Mouse (Mus musculus): ENCODE measurements around the gene Tph1. TPM values are rescaled to one million over a fixed set of nuclear protein-coding genes. Genes with fewer than 3 reads are reported as not detected.

Gene Tph1
- polyA plus RNA-seq, 1 experiment from 2014 or later: 0.27 TPM

DNA sequence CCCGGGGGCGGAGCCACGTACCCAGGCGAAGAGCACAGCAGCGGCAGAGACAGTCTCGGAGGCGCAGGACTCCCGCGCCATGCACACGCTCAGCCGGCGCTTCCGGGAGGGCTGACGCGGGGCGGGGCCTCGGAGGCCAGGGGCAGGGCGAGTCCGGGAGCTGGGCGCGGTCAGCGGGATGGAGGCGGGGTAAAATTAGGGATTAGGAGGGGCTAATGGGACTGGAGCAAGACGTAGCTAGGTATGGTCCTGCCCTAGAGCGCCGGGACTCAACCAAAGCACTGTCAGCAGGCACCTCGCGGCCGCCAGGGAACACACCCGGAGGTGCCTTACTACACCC, 32.7 kb downstream of the Tph1 start, which contains the start of gene Sergef:
Gene Sergef, minus strand, starts transcription at position 116 of the 340 bp plus-strand sequence.
- Histone ChIP-seq H3K9me3 (no peaks in the 10 kb centered on the region), H3K27ac (replicated peaks) (peak within 1 kb of the TSS; percentile 90), H3K4me1 (peaks cover 19% of the 10 kb centered on the region), H3K4me3 (peak within 1 kb of the TSS; percentile 80), H3K36me3 (replicated peaks) (no peaks in the 10 kb centered on the region; the same call in 1 of the 2 replicates), H3K27me3 (replicated peaks; ENCODE audit: low read depth, poor library complexity, severe bottlenecking) (peaks cover 18% of the 10 kb centered on the region)
- peak; percentile 94 for DNase-seq (ENCODE audit: low spot score)
- WGBS: under 1% methylated on average over 30 of the region's 30 CpGs

DNA sequence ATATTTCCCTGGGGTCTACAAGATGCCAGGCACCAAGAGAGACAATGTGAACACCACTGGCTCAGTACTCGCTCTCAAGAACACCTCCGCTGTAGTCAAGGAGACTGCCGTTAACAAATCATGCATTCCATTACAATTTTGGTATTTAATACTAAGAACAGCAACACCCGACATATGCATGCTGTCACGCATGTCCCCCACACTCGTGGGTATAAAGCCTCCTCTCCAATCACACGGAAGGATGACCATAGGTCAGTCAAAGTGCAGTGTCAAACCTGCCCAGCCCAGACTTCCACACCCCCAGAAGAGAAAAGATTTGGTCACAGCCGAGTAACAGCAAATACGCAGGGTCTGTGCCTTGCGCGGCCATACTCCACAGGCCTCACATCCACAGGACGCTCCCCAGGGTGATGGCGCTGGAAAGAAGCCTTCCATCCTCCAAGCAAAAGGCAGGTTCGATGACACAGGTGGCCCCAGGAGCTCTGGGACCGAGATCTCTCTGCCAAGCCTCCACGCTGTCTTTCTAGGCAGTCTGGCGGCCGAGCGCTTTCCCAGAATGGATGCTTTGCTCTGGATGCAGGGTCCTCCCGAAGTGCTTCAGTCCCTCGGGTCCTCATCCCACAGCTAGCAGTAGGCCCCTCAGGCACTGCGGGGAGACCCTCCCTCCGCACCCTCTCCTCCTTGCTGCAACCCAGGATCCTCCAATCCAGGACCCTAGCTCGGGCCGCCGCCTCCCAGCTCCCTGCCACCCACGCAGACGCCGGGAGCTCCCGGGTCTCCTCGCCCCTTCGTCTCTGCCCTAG, 33.2 kb downstream of the Tph1 start:
- H3K4me3 ChIP-seq: peak overlapping the region; percentile 80
- H3K4me1 ChIP-seq: peaks cover 19% of the 10 kb centered on the region
- WGBS: 12% methylated on average over 32 of the region's 32 CpGs
- no peaks in the 10 kb centered on the region; the same call in 1 of the 2 replicates for H3K36me3 ChIP-seq (replicated peaks)
- no peaks in the 10 kb centered on the region for H3K9me3 ChIP-seq
- peak overlapping the region; percentile 90 for H3K27ac ChIP-seq (replicated peaks)
- H3K27me3 ChIP-seq (replicated peaks; ENCODE audit: low read depth, poor library complexity, severe bottlenecking): peaks cover 18% of the 10 kb centered on the region
- no peak for DNase-seq (ENCODE audit: low spot score)

DNA sequence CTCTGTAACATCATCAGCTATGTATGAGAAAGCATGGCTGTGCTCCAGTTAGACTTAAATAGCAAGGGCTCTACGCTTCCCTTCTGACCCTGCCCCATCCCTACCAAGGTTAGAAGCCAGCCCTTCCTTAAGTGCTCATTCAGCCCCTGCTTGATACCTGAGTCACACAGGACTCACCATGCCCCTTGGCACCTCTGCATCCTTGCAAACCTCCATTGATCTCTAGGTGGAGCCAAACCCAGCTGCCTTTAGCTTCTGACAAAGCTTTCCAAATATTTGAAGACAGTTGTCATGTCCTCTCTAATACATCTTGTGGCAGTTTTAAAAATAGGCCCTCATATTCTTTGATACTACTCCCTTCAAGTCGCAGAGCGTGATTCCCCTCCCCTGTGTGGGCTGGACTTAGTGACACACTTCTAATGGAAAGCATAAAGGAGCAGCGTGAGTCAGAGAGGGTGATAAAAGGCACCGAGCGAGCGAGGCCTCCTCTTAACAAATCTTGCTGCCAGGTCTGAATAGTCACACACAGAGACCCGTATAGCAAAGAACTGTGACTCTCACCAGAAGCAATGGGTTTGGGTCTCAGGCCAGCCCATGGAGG, 43.9 kb downstream of the Tph1 start:
- Histone ChIP-seq H3K4me1 (no peaks in the 10 kb centered on the region), H3K27ac (replicated peaks) (no peak overlapping the region), H3K36me3 (replicated peaks) (peaks cover 27% of the 10 kb centered on the region), H3K27me3 (replicated peaks; ENCODE audit: low read depth, poor library complexity, severe bottlenecking) (no peaks in the 10 kb centered on the region), H3K4me3 (no peak overlapping the region), H3K9me3 (no peaks in the 10 kb centered on the region)
- DNase-seq (ENCODE audit: low spot score): no peak
- 81% methylated on average over 8 of the region's 8 CpGs for WGBS

DNA sequence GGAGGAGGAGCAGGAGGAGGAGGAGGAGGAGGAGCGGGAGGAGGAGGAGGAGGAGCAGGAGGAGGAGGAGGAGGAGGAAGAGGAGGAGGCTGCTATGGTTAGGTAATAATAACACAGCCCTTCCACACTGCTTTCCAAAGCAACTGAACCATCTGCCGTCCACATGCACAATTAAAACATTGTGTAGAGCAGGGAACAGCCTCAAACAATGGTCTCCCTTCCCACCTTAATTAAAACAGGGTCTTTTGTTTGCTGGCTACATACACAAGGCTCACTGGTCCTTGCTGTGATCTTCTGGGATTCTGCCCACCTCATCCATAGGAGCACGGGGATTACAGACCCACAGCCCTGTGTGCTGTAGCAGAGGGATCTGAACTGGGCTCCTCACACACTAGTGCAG, 48.4 kb downstream of the Tph1 start:
- no peak for DNase-seq (ENCODE audit: low spot score)
- no peak overlapping the region for H3K27ac ChIP-seq (replicated peaks)
- no peak overlapping the region for H3K4me3 ChIP-seq
- WGBS: 60% methylated on average over 2 of the region's 3 CpGs
- H3K4me1 ChIP-seq: no peaks in the 10 kb centered on the region
- H3K36me3 ChIP-seq (replicated peaks): peaks cover 15% of the 10 kb centered on the region
- no peaks in the 10 kb centered on the region for H3K9me3 ChIP-seq
- H3K27me3 ChIP-seq (replicated peaks; ENCODE audit: low read depth, poor library complexity, severe bottlenecking): no peaks in the 10 kb centered on the region

DNA sequence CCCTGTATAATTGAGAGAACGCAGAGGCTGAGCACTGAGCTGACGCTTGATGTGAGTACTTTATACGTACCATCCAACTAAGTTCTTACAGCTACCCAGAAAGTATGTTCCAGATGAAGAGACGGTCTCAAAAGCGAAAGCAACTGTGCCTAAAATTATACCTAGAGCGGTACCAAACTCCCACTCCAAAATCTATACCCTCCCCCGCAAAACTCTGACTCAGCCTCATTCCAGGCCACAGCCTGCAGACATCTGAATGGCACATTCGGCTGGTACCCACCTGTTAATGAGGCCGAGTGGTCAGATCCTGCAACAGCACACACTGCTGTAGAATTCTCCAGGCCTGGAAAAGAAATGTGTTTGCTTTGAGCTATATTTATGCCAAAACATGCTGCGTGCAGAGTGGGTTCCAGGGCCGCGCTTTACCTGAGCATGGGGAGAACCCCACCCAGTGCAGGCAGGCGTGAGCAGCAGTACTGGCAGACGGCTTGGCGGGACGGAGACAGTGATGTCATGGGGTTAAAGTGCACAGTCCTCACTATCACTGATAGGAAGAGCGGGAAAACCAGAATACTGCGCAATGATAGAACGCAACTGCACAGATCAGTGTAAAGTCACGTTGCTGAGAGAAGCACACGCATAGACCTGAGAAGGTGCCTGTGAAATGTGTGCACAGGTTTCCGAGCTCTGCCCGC, 53.8 kb downstream of the Tph1 start:
- H3K4me1 ChIP-seq: peaks cover 4% of the 10 kb centered on the region
- DNase-seq (ENCODE audit: low spot score): no peak
- 93% methylated on average over 23 of the region's 23 CpGs for WGBS

DNA sequence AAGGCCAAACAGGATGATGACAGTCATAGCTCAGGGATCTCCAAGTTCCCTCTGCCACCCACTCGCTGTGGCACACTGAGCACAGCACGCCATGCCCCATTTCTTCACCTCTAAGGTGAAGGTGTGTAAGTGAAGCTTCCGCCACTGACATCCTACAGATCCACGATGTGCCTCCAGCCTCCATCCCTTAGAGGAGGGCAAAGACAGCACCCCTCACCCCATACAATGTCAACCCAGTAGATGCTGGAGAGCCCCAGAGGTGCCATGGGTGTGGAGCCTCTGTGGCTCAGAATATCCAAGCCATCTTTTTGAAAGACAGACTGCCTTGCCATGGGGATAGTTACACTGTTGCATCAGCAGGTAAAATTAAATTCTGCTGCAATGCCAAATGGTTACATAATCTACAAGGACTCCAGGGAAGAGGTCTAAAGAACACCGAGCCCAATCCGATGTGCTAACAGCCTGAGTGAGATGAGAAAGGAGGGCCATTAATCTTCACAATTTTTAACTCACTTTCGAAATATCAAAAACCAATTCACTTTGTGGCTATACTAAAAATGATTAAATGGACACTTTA, 55.8 kb downstream of the Tph1 start:
- H3K27me3 ChIP-seq (replicated peaks; ENCODE audit: low read depth, poor library complexity, severe bottlenecking): no peaks in the 10 kb centered on the region
- H3K27ac ChIP-seq (replicated peaks): no peak overlapping the region
- H3K9me3 ChIP-seq: no peaks in the 10 kb centered on the region
- H3K36me3 ChIP-seq (replicated peaks): peaks cover 22% of the 10 kb centered on the region
- H3K4me3 ChIP-seq: no peak overlapping the region
- DNase-seq (ENCODE audit: low spot score): no peak
- peaks cover 4% of the 10 kb centered on the region for H3K4me1 ChIP-seq
- WGBS: 94% methylated on average over 7 of the region's 7 CpGs

More for the DNA sequence above, 53.8 kb downstream of the Tph1 start:
- H3K9me3 ChIP-seq: no peaks in the 10 kb centered on the region
- H3K4me3 ChIP-seq: no peak overlapping the region
- H3K27me3 ChIP-seq (replicated peaks; ENCODE audit: low read depth, poor library complexity, severe bottlenecking): no peaks in the 10 kb centered on the region
- H3K36me3 ChIP-seq (replicated peaks): peaks cover 17% of the 10 kb centered on the region
- no peak overlapping the region for H3K27ac ChIP-seq (replicated peaks)

DNA sequence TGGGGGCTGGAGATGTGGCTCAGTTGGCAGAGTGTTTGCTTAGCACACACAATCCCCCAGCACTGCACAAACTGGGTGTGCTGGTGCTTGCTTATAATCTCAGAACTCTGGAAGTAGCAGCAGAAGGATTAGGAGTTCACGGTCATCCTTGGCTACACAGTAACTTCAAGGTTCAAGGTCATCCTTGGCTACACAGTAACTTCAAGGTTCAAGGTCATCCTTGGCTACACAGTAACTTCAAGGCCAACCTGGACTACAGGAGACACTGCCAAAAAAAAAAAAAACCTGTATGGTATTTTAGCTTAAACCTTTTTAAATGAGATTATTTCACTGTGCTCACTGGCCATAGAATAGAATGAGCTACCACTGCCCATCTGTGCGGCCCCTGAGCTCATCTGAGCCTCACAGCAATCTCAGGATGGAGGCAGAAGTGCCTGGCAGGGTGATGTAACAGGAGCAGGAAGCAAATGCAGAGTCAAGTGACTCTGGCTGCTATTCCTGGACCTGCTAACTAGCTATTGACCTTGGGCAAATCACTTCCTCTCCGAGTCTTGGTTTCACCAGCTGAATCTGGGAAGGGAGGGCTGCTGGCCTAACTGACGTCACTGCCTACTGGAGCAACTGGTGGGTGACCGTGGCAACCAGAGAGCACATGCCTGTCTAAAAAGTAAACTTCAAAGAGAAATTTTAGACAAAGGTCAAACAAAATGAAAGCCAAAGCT, 56.9 kb downstream of the Tph1 start:
- no peak overlapping the region for H3K27ac ChIP-seq (replicated peaks)
- peaks cover 18% of the 10 kb centered on the region for H3K36me3 ChIP-seq (replicated peaks)
- no peaks in the 10 kb centered on the region for H3K27me3 ChIP-seq (replicated peaks; ENCODE audit: low read depth, poor library complexity, severe bottlenecking)
- no peak overlapping the region for H3K4me3 ChIP-seq
- peaks cover 4% of the 10 kb centered on the region for H3K4me1 ChIP-seq
- no peak for DNase-seq (ENCODE audit: low spot score)
- WGBS: 61% methylated on average over 5 of the region's 5 CpGs
- no peaks in the 10 kb centered on the region for H3K9me3 ChIP-seq

DNA sequence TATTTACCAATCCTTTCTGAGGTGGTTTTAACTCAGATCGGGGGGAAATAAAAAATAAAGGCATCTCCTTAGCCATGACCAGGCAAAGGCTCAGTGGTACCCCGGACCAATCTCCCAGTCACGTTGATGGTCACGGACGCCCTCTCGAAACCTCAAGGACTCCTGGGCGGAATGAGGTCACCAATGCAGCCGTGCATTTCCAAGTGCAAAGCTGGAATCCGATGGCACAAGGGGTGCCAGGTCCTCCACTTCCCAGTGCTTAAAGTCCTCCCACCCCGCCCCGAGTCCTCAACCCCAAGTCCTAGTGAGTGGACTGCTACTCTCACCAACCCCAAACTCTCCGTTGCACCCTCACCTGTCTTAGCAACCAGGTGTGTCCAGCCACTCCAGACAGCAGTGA, 58.1 kb downstream of the Tph1 start:
- H3K27me3 ChIP-seq (replicated peaks; ENCODE audit: low read depth, poor library complexity, severe bottlenecking): no peaks in the 10 kb centered on the region
- H3K27ac ChIP-seq (replicated peaks): no peak overlapping the region
- peaks cover 4% of the 10 kb centered on the region for H3K4me1 ChIP-seq
- WGBS: 94% methylated on average over 12 of the region's 12 CpGs
- no peak overlapping the region for H3K4me3 ChIP-seq
- peaks cover 18% of the 10 kb centered on the region for H3K36me3 ChIP-seq (replicated peaks)
- no peak for DNase-seq (ENCODE audit: low spot score)
- H3K9me3 ChIP-seq: no peaks in the 10 kb centered on the region

DNA sequence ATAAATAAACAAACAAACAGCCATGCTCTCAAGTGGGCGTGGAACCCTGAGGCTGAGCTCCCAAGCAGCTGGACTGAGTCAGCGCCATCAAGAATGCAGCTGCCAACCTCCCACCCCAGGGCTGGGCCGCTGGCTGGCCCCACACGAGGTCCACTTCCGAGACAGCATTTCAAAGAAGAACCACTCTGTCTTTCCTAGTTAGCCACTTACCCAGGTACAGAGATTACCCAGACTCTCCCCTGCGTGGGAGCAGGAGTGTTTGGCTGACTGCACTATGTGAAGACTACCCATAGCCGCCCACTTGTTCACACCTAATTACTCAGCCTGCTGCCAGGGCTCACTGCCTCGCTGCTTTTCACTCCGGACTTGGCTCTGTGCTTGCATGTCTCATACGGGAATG, 59.2 kb downstream of the Tph1 start:
- H3K27ac ChIP-seq (replicated peaks): no peak overlapping the region
- H3K36me3 ChIP-seq (replicated peaks): peaks cover 10% of the 10 kb centered on the region
- no peaks in the 10 kb centered on the region for H3K27me3 ChIP-seq (replicated peaks; ENCODE audit: low read depth, poor library complexity, severe bottlenecking)
- no peak for DNase-seq (ENCODE audit: low spot score)
- H3K4me3 ChIP-seq: no peak overlapping the region
- H3K4me1 ChIP-seq: peaks cover 4% of the 10 kb centered on the region
- no peaks in the 10 kb centered on the region for H3K9me3 ChIP-seq
- 89% methylated on average over 10 of the region's 10 CpGs for WGBS

DNA sequence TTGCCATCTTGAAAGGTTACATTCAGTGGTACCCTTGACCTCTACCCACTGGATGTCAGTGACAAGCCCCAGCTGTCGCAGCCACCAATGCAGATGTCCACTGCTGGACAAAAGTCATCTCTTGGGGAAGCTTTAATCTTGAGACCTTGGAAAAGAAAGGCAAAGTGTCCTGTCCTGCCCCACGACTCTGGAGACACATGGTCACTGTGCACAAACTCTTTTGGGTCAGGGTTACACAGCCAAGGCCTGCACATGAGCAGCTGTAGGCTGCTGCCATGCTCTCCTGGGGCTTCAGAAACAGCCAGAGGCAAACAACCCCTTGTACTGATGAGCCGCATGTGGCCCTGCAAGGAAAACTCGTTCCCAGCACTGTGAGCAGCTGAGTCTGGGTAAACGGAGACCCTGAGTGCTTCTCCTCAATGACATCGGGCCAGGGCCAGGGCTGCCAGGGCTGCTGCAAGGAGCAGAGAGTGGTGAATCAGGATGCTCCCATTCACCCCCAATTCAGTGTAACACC, 59.9 kb downstream of the Tph1 start:
- no peak overlapping the region for H3K4me3 ChIP-seq
- peaks cover 10% of the 10 kb centered on the region for H3K36me3 ChIP-seq (replicated peaks)
- DNase-seq (ENCODE audit: low spot score): no peak
- no peak overlapping the region for H3K27ac ChIP-seq (replicated peaks)
- 71% methylated on average over 6 of the region's 6 CpGs for WGBS
- no peaks in the 10 kb centered on the region for H3K27me3 ChIP-seq (replicated peaks; ENCODE audit: low read depth, poor library complexity, severe bottlenecking)
- peaks cover 4% of the 10 kb centered on the region for H3K4me1 ChIP-seq
- H3K9me3 ChIP-seq: no peaks in the 10 kb centered on the region

DNA sequence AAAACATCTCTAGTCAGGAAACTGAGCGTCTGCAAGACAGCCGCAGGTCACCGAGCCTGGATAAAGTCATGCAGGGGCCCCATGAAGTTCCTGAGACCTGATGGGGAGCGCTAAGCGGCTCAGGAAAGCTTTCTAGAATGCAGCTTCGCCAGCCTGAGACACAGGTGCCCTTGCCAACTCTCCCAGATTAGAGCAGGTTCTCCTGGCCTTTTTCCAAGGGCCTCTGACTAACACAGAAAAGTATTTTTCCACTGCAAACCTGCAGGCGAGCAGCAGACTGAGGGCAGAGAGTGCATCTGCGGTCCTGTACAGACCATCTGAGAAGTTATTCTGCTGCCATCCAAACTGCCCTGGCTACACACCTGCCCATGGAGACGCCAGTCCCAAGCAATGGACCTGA, 60.4 kb downstream of the Tph1 start:
- peaks cover 10% of the 10 kb centered on the region for H3K36me3 ChIP-seq (replicated peaks)
- DNase-seq (ENCODE audit: low spot score): no peak
- H3K9me3 ChIP-seq: no peaks in the 10 kb centered on the region
- peaks cover 4% of the 10 kb centered on the region for H3K4me1 ChIP-seq
- no peaks in the 10 kb centered on the region for H3K27me3 ChIP-seq (replicated peaks; ENCODE audit: low read depth, poor library complexity, severe bottlenecking)
- 85% methylated on average over 9 of the region's 9 CpGs for WGBS
- H3K4me3 ChIP-seq: no peak overlapping the region
- no peak overlapping the region for H3K27ac ChIP-seq (replicated peaks)

DNA sequence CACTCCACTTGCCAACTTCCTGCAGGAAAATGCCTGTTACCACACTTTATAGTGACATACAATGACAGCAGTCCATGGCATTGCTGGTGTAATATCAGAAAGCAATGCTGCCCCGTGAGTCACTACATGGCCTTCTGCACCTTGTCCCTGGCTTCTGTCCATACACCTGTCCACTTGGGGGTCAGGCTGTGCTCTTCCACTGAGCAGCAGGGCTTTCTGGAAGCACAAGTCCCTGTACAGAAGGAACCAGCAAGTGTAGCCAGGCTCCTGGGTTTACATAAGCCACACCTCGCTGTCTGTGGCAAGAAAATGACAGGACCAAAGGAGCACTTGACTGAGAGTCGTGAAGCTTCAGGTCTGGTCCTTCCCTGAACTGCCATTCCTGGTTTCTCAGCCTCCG, 63.0 kb downstream of the Tph1 start:
- no peak overlapping the region for H3K27ac ChIP-seq (replicated peaks)
- WGBS: 88% methylated on average over 4 of the region's 4 CpGs
- H3K36me3 ChIP-seq (replicated peaks): peaks cover 7% of the 10 kb centered on the region
- H3K9me3 ChIP-seq: no peaks in the 10 kb centered on the region
- no peaks in the 10 kb centered on the region for H3K27me3 ChIP-seq (replicated peaks; ENCODE audit: low read depth, poor library complexity, severe bottlenecking)
- DNase-seq (ENCODE audit: low spot score): no peak
- H3K4me3 ChIP-seq: no peak overlapping the region
- H3K4me1 ChIP-seq: peaks cover 19% of the 10 kb centered on the region

Measured in embryonic facial prominence, embryonic 10.5 days (tissue).